Mouse (Mus musculus) embryonic facial prominence, embryonic 10.5 days (tissue): ENCODE results near the gene Atad1. TPM values are rescaled to one million over a fixed set of nuclear protein-coding genes. Genes with fewer than 3 reads are reported as not detected.
"Not testable (repeated sequence)": the region's sequence is repeated elsewhere in the genome, so short reads cannot be mapped to it uniquely, and the experiment has no call there.

Experiments used
- DNase-seq: peaks from one replicate; pipeline ENCODE4 v3.0.0-alpha.2; 2017; ENCODE audit warnings: low spot score
- H3K27ac ChIP-seq: fragments of 300-500 bp; sonication (generic); replicated peaks from 2 replicates; pipeline ENCODE4 v1.5.1; 2016; ENCODE audit warnings: mild to moderate bottlenecking
- H3K27me3 ChIP-seq: fragments of 300-500 bp; sonication (generic); replicated peaks from 2 replicates; pipeline ENCODE4 v1.6.1; 2016; ENCODE audit warnings: low read depth, mild to moderate bottlenecking; ENCODE audit not compliant: poor library complexity, severe bottlenecking
- H3K36me3 ChIP-seq: fragments of 300-500 bp; sonication (generic); replicated peaks from 2 replicates; pipeline ENCODE4 v1.6.1; 2016; ENCODE audit warnings: mild to moderate bottlenecking, moderate library complexity
- H3K4me1 ChIP-seq: fragments of 300-500 bp; sonication (generic); 2 replicates; pipeline ENCODE4 v1.6.1; 2016
- H3K4me3 ChIP-seq: fragments of 300-500 bp; sonication (generic); 2 replicates; pipeline ENCODE4 v1.5.1; 2016; ENCODE audit warnings: mild to moderate bottlenecking, moderate library complexity
- H3K9me3 ChIP-seq: fragments of 300-500 bp; sonication (generic); 2 replicates; pipeline ENCODE4 v1.6.1; 2016; ENCODE audit warnings: mild to moderate bottlenecking
- WGBS: fragments of 180-500 bp; shearing (Covaris S2); methylation state at CpG from one replicate; pipeline ENCODE4 v1.1.7; 2016; 5-methylcytosine and 5-hydroxymethylcytosine counted together
- polyA plus RNA-seq: library from polyadenylated mRNA; unstranded; fragments of >200 nt; fragmentation: Nextera tagmentation; extraction: Ambion mirVana; gene quantifications from 2 replicates; pipeline ENCODE4 v1.2.1, GENCODE M21; 2016

Atad1 gene
- polyA plus RNA-seq, 1 experiment from 2014 or later: 66.6 TPM

DNA sequence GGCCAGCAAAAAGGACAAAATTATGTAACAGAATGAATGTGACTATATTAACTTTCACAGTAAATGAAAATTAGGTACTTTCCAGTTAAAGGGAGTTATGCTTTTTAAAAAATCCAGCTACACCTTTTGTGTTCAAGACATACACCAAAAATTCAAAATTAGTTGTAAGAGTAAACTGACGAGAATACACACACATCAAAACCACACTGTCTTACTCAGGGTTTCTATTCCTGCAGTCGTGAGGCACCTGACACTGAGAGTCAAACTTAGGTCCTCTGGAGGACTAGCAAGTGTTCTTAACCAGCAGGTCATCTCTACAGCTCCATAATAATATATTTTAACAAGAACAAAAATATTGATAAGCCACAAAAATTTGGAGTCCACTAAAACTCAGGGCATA is 42.9 kb downstream of the Atad1 start:
- DNase-seq: no peak
- no peaks in the 10 kb centered on the region for H3K4me1 ChIP-seq
- no peak overlapping the region for H3K4me3 ChIP-seq
- H3K9me3 ChIP-seq: no peaks in the 10 kb centered on the region
- peaks cover 97% of the 10 kb centered on the region for H3K36me3 ChIP-seq
- H3K27me3 ChIP-seq: no peaks in the 10 kb centered on the region
- WGBS: 92% methylated on average over 2 of the region's 2 CpGs
- H3K27ac ChIP-seq: no peak overlapping the region

DNA sequence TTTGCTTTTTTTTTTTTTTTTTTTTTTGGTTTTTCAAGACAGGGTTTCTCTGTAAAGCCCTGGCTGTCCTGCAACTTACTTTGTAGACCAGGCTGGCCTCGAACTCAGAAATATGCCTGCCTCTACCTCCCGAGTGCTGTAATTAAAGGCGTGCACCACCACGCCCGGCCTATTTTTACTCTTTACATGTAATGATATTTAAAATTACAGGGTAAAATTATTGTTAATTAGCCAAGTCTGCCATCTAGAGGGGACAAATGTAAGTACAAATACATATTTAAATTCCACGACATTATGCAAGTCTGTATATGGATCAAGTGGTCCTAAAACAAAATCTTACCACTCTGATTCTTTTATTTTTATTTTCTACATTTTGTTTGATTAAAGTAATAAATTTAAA is 49.9 kb downstream of the Atad1 start:
- H3K27ac ChIP-seq: no peak overlapping the region
- H3K27me3 ChIP-seq: no peaks in the 10 kb centered on the region
- H3K4me3 ChIP-seq: no peak overlapping the region
- WGBS: 86% methylated on average over 6 of the region's 6 CpGs
- H3K9me3 ChIP-seq: no peaks in the 10 kb centered on the region
- no peak for DNase-seq
- no peaks in the 10 kb centered on the region for H3K4me1 ChIP-seq
- peaks cover 92% of the 10 kb centered on the region for H3K36me3 ChIP-seq

GRCm38 (mm10) chr19:32688227-32688626 is 51.4 kb downstream of the Atad1 start:
- H3K9me3 ChIP-seq, H3K27me3 ChIP-seq, H3K27ac ChIP-seq, H3K4me3 ChIP-seq, DNase-seq, H3K4me1 ChIP-seq: not testable (repeated sequence)
- WGBS: 92% methylated on average over 3 of the region's 3 CpGs
- peaks cover 92% of the 10 kb centered on the region for H3K36me3 ChIP-seq

DNA sequence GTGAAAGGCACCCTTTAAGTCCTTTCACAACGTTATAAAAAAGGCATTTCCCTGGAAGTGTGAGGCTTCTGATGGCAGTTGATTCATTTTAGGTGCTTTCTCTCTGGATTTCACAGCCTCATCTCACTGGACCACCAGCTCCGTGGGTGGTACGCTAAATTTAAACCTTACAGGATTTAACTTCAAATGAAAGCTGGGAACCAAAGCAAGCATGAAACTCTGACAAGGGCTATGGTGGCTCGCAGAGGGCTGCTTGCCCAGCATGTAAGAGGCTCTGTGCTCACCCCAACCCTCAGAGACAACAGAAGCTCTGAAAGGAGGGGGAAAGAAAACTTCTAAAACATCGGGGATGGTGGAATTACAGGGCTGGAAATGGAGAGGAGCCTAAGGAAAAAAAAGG is 51.9 kb downstream of the Atad1 start:
- WGBS: 89% methylated on average over 5 of the region's 5 CpGs
- no peaks in the 10 kb centered on the region for H3K4me1 ChIP-seq
- no peaks in the 10 kb centered on the region for H3K9me3 ChIP-seq
- no peaks in the 10 kb centered on the region for H3K27me3 ChIP-seq
- H3K27ac ChIP-seq: no peak overlapping the region
- peaks cover 92% of the 10 kb centered on the region for H3K36me3 ChIP-seq
- no peak for DNase-seq
- no peak overlapping the region for H3K4me3 ChIP-seq

GRCm38 (mm10) chr19:32683081-32683480 is 56.5 kb downstream of the Atad1 start:
- Histone ChIP-seq H3K27me3 (no peaks in the 10 kb centered on the region), H3K27ac (no peak overlapping the region), H3K9me3 (no peaks in the 10 kb centered on the region), H3K36me3 (peaks cover 92% of the 10 kb centered on the region), H3K4me1 (no peaks in the 10 kb centered on the region), H3K4me3 (no peak overlapping the region)
- WGBS: 90% methylated on average over 5 of the region's 5 CpGs
- no peak for DNase-seq

- Histone ChIP-seq H3K4me3 (no peak overlapping the region), H3K36me3 (peaks cover 86% of the 10 kb centered on the region), H3K9me3 (no peaks in the 10 kb centered on the region), H3K27me3 (no peaks in the 10 kb centered on the region), H3K27ac (no peak overlapping the region), H3K4me1 (no peaks in the 10 kb centered on the region)
- DNase-seq: no peak
- 93% methylated on average over 2 of the region's 2 CpGs for WGBS
These were observed 58.7 kb downstream of the Atad1 start for GRCm38 (mm10) chr19:32680894-32681293.

GRCm38 (mm10) chr19:32675766-32676165 is 63.8 kb downstream of the Atad1 start:
- 93% methylated on average over 3 of the region's 3 CpGs for WGBS
- no peak overlapping the region for H3K4me3 ChIP-seq
- H3K27me3 ChIP-seq: no peaks in the 10 kb centered on the region
- H3K9me3 ChIP-seq: no peaks in the 10 kb centered on the region
- H3K27ac ChIP-seq: no peak overlapping the region
- H3K4me1 ChIP-seq: no peaks in the 10 kb centered on the region
- peaks cover 87% of the 10 kb centered on the region for H3K36me3 ChIP-seq
- DNase-seq: no peak

DNA sequence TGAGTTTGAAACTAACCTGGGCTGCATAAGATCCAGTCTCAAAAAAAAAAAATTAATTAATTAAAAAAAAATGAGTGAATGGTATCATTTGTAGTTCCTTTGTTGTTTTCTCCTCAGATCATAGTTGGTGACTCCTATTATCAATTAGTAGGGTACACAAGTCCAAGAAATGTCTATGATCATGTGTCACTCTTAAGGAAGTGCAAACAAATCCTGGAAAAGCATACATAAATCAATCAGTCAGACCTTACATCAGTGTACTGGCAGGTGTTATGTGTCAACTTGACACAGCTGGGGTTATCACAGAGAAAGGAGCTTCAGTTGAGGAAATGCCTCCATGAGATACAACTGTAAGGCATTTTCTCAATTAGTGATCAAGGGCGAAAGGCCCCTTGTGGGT is 71.8 kb downstream of the Atad1 start:
- WGBS: 83% methylated on average over 1 of the region's 1 CpGs

GRCm38 (mm10) chr19:32665243-32665642 is 74.3 kb downstream of the Atad1 start:
- Histone ChIP-seq H3K27me3 (no peaks in the 10 kb centered on the region), H3K4me1 (no peaks in the 10 kb centered on the region), H3K4me3 (no peak overlapping the region), H3K27ac (no peak overlapping the region), H3K9me3 (no peaks in the 10 kb centered on the region), H3K36me3 (peaks cover 33% of the 10 kb centered on the region)
- WGBS: 86% methylated on average over 8 of the region's 8 CpGs
- DNase-seq: no peak

More for the DNA sequence above, 71.8 kb downstream of the Atad1 start:
- DNase-seq, H3K4me1 ChIP-seq, H3K27me3 ChIP-seq, H3K9me3 ChIP-seq, H3K4me3 ChIP-seq, H3K27ac ChIP-seq: not testable (repeated sequence)
- H3K36me3 ChIP-seq: peaks cover 49% of the 10 kb centered on the region

GRCm38 (mm10) chr19:32662936-32663335 is 76.7 kb downstream of the Atad1 start:
- H3K4me3 ChIP-seq: no peak overlapping the region
- H3K9me3 ChIP-seq: no peaks in the 10 kb centered on the region
- no peaks in the 10 kb centered on the region for H3K4me1 ChIP-seq
- no peak for DNase-seq
- H3K27me3 ChIP-seq: no peaks in the 10 kb centered on the region
- 95% methylated on average over 6 of the region's 6 CpGs for WGBS
- H3K36me3 ChIP-seq: peaks cover 21% of the 10 kb centered on the region
- no peak overlapping the region for H3K27ac ChIP-seq

- WGBS: 80% methylated on average over 5 of the region's 5 CpGs
- no peaks in the 10 kb centered on the region for H3K27me3 ChIP-seq
- H3K9me3 ChIP-seq: no peaks in the 10 kb centered on the region
- H3K27ac ChIP-seq: no peak overlapping the region
- DNase-seq: no peak
- no peaks in the 10 kb centered on the region for H3K4me1 ChIP-seq
- peaks cover 15% of the 10 kb centered on the region for H3K36me3 ChIP-seq
- H3K4me3 ChIP-seq: no peak overlapping the region
These were observed 80.2 kb downstream of the Atad1 start for GRCm38 (mm10) chr19:32659346-32659745.

- Histone ChIP-seq H3K4me3 (no peak overlapping the region), H3K4me1 (no peaks in the 10 kb centered on the region), H3K9me3 (no peaks in the 10 kb centered on the region), H3K27me3 (no peaks in the 10 kb centered on the region), H3K36me3 (no peaks in the 10 kb centered on the region), H3K27ac (no peak overlapping the region)
- 89% methylated on average over 7 of the region's 7 CpGs for WGBS
- DNase-seq: no peak
These were observed 85.8 kb downstream of the Atad1 start for GRCm38 (mm10) chr19:32653630-32654362.

DNA sequence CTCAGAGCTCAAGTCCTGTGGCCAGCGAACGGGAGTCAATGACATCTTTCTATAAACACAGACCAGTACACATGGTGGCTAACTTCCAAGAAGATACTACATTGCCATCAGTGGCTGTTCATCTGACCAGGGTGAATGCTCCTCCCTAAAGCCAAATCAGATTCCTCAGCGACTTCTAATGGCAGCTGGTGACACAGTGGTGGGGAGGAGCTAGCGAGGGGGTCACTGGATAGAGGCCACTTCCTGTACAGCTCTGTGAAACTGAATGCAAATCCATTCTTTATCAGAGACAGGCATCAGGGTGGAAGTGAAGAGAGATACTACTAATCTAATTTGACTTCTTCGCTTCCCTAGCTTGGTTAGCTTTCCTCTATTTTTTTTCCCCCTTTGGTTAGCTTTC is 86.5 kb downstream of the Atad1 start:
- Histone ChIP-seq H3K9me3 (no peaks in the 10 kb centered on the region), H3K4me1 (0 out of 2 replicates have a peak, but pooled peaks cover 4% of the 10 kb centered on the region), H3K27me3 (no peaks in the 10 kb centered on the region), H3K36me3 (no peaks in the 10 kb centered on the region), H3K4me3 (no peak overlapping the region), H3K27ac (no peak overlapping the region)
- DNase-seq: no peak
- 86% methylated on average over 5 of the region's 5 CpGs for WGBS
